Mouse (Mus musculus): ENCODE results near the gene Milr1. TPM values are rescaled to one million over a fixed set of nuclear protein-coding genes. Genes with fewer than 3 reads are reported as not detected.

Milr1 gene
- polyA plus RNA-seq, 1 experiment from 2014 or later: 5.1 TPM

DNA sequence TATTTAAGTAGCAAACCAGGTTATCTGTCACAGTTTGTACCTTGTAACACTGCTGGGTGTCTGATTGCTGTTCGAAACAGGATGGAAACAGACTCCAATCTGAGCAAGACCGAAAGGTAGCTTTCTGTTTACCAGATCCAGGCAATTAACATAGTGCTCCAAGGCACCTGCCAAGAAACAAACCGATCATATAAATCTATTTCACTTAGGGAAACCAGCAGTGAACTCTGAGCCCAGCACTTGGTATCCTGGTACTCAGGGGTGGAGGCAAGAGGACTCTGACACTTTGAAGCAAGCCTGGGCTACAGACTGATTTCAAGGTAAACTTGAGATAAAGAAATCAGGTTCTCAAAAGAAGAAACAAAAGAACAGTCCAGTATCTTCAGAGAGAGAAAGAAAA, 26.4 kb downstream of the Milr1 start:
- Histone ChIP-seq H3K4me2 (ENCODE audit: low read depth, low read length) (peak overlapping the region; percentile 88), H3K27me3 (ENCODE audit: insufficient read depth, low read length) (no peaks in the 10 kb centered on the region), H3K4me3 (ENCODE audit: low read depth, low read length) (0 out of 2 replicates have a peak overlapping the region, but pooled peaks have one; percentile 9), H3K4me1 (ENCODE audit: insufficient read depth) (peaks cover 15% of the 10 kb centered on the region), H3K36me3 (replicated peaks; ENCODE audit: insufficient read depth, low read length) (peaks cover 62% of the 10 kb centered on the region), H3K9me3 (ENCODE audit: low read length) (no peaks in the 10 kb centered on the region), H3K9ac (replicated peaks) (peak overlapping the region; percentile 5), H3K27ac (ENCODE audit: low read depth) (peak overlapping the region; percentile 65; the same call in 1 of the 2 replicates)
- WGBS (ENCODE audit: insufficient replicate concordance): 71% methylated on average over 3 of the region's 3 CpGs
- ATAC-seq (no peak), DNase-seq (no peak)
- TF ChIP-seq CTCF (IDR thresholded peaks at IDR 0.05; ENCODE audit: low read depth) (no peak), EP300 (IDR thresholded peaks at IDR 0.05; ENCODE audit: low read depth) (no peak)

DNA sequence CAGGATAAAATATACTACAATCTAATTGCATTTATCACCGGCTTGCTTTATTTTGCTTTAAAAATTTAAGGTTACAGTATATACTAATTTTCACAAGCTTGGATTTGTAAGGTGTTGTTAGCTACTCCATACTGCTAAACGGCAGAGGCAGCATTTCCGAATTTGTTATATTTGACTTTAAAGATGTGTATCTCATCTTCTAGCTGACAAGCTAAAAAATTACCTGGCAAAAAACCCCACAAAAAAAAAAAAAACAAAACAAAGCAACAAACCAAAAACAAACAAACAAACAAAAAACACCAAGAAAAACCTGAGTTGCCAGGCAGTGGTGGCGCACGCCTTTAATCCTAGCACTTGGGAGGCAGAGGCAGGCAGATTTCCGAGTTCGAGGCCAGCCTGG, 27.1 kb downstream of the Milr1 start:
- Histone ChIP-seq H3K9me3 (ENCODE audit: low read length) (no peaks in the 10 kb centered on the region), H3K27ac (ENCODE audit: low read depth) (no peak overlapping the region; the same call in 1 of the 2 replicates), H3K4me2 (ENCODE audit: low read depth, low read length) (peak overlapping the region; percentile 88), H3K4me1 (ENCODE audit: insufficient read depth) (peaks cover 15% of the 10 kb centered on the region), H3K9ac (replicated peaks) (no peak overlapping the region), H3K36me3 (replicated peaks; ENCODE audit: insufficient read depth, low read length) (peaks cover 62% of the 10 kb centered on the region), H3K27me3 (ENCODE audit: insufficient read depth, low read length) (no peaks in the 10 kb centered on the region), H3K4me3 (ENCODE audit: low read depth, low read length) (0 out of 2 replicates have a peak overlapping the region, but pooled peaks have one; percentile 9)
- DNase-seq (no peak), ATAC-seq (no peak)
- no peak for TF ChIP-seq CTCF (IDR thresholded peaks at IDR 0.05; ENCODE audit: low read depth)
- TF ChIP-seq EP300 (IDR thresholded peaks at IDR 0.05; ENCODE audit: low read depth): no peak
- WGBS (ENCODE audit: insufficient replicate concordance): 76% methylated on average over 7 of the region's 7 CpGs

DNA sequence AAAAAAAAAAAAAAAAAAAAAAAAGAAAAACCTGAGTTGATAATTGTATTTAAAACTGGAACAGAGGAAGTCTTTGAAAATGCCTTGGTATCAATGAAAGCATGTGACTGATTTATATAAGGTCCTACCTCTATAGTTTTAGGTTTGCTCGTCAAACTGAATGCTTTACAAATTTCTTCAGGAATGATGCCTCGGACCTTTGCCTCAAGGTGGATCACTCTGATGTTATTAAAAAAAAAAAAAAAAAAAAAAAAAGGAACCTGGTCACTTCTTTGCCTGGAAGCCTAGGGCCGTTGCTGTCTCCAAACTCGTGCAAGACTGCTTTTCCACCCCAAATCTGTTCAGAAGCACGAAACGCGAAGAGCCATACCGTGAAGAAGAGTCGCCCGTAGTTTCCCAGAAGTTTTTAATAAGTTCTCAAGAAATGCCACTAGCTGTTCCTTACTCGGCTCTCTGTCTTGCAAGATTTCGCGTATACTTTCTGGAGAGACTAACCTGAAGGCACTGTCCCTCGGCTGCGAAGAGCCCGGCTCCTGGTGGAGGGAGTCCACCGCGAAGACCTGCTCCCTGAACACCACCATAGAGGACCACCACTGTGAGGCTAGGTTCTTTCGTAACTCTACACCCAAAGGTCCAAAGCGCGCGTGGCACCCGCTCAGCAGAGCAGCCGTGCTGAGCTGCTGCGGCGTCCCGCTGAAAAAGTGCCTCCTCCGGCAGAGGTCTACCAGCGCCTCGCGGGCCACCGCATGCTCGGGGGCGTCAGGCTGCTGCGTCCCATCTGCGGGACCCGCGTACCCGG, 27.8 kb downstream of the Milr1 start:
- peak overlapping the region; percentile 67 for H3K4me3 ChIP-seq (ENCODE audit: low read depth, low read length)
- DNase-seq (no peak), ATAC-seq (peak; percentile 69)
- WGBS (ENCODE audit: insufficient replicate concordance): 1% methylated on average over 39 of the region's 39 CpGs
- H3K9ac ChIP-seq (replicated peaks): peak overlapping the region; percentile 86
- no peaks in the 10 kb centered on the region for H3K27me3 ChIP-seq (ENCODE audit: insufficient read depth, low read length)
- peaks cover 15% of the 10 kb centered on the region for H3K4me1 ChIP-seq (ENCODE audit: insufficient read depth)
- H3K36me3 ChIP-seq (replicated peaks; ENCODE audit: insufficient read depth, low read length): peaks cover 62% of the 10 kb centered on the region
- peak overlapping the region; percentile 93 for H3K27ac ChIP-seq (ENCODE audit: low read depth)
- no peaks in the 10 kb centered on the region for H3K9me3 ChIP-seq (ENCODE audit: low read length)
- TF ChIP-seq CTCF (IDR thresholded peaks at IDR 0.05; ENCODE audit: low read depth) (no peak), EP300 (IDR thresholded peaks at IDR 0.05; ENCODE audit: low read depth) (no peak)
- H3K4me2 ChIP-seq (ENCODE audit: low read depth, low read length): peak overlapping the region; percentile 88

DNA sequence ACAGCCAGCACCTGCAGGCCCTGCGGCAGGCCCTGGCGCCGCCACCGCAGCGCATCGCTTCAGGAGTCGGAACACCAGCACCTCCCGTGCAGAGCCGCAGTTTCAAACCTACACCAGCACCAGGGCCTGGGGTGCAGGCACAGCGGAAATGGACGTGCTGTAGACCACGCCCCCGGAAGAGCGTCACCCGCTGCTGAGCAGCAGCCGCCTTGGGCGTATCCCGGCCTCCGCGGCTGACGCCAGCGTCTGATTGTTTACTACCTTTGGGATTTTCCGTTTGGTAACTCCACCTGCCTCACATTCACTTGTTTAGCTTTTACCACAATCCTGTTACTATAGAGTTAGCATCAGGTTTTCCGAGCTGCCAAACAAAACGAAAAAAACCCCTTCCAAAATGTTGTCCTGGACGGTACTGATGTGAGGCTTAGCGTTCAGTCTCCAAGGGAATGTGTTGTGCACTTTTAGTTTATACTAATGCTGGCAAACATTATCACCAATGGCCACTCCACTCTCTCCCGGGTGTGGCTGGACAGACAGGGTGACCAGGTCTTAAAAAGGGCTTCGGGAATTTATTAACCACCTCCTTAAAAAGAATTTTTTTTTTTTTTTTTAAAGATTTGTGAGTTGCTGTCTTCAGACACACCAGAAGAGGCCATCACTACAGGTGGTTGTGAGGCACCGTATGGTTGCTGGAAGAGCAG, 28.5 kb downstream of the Milr1 start, which contains the start of gene Polg2:
Gene Polg2, minus strand, starts transcription at position 150 of the 701 bp plus-strand sequence.
- Histone ChIP-seq H3K36me3 (replicated peaks; ENCODE audit: insufficient read depth, low read length) (peaks cover 63% of the 10 kb centered on the region), H3K4me1 (ENCODE audit: insufficient read depth) (peaks cover 15% of the 10 kb centered on the region), H3K9me3 (ENCODE audit: low read length) (no peaks in the 10 kb centered on the region), H3K4me3 (ENCODE audit: low read depth, low read length) (peak within 1 kb of the TSS; percentile 67), H3K27me3 (ENCODE audit: insufficient read depth, low read length) (no peaks in the 10 kb centered on the region), H3K9ac (replicated peaks) (peak within 1 kb of the TSS; percentile 86), H3K4me2 (ENCODE audit: low read depth, low read length) (peak within 1 kb of the TSS; percentile 88), H3K27ac (ENCODE audit: low read depth) (peak within 1 kb of the TSS; percentile 93)
- TF ChIP-seq EP300 (IDR thresholded peaks at IDR 0.05; ENCODE audit: low read depth) (peak; percentile 58; the same call in 1 of the 2 replicates), CTCF (IDR thresholded peaks at IDR 0.05; ENCODE audit: low read depth) (no peak)
- 4% methylated on average over 30 of the region's 30 CpGs for WGBS (ENCODE audit: insufficient replicate concordance)
- DNase-seq (peak; percentile 93), ATAC-seq (peak; percentile 97)

DNA sequence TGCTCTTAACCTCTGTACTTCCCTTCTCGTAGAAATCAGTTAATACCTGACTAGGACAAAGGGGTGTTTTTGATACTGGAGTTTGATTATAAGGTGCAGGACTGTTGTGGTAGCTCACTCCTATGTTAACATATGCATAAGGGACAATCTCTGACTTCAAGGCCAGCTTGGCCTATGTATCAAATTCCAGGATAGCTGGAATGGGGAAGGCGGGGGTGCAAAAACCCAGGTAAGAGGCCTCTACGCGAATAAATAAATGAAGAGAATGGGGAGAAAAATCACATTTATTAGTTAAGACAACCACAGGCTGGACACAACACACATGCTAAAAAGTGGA, 29.0 kb downstream of the Milr1 start:
- Histone ChIP-seq H3K4me2 (ENCODE audit: low read depth, low read length) (peak overlapping the region; percentile 88), H3K9me3 (ENCODE audit: low read length) (no peaks in the 10 kb centered on the region), H3K27ac (ENCODE audit: low read depth) (peak overlapping the region; percentile 93), H3K4me3 (ENCODE audit: low read depth, low read length) (peak overlapping the region; percentile 67; the same call in 1 of the 2 replicates), H3K4me1 (ENCODE audit: insufficient read depth) (peaks cover 16% of the 10 kb centered on the region), H3K27me3 (ENCODE audit: insufficient read depth, low read length) (no peaks in the 10 kb centered on the region), H3K36me3 (replicated peaks; ENCODE audit: insufficient read depth, low read length) (peaks cover 63% of the 10 kb centered on the region), H3K9ac (replicated peaks) (peak overlapping the region; percentile 86)
- DNase-seq: no peak
- no peak for ATAC-seq
- no peak for TF ChIP-seq CTCF (IDR thresholded peaks at IDR 0.05; ENCODE audit: low read depth)
- TF ChIP-seq EP300 (IDR thresholded peaks at IDR 0.05; ENCODE audit: low read depth): no peak
- WGBS (ENCODE audit: insufficient replicate concordance): 66% methylated on average over 4 of the region's 4 CpGs
